Mouse (Mus musculus) gastrocnemius, adult 2 months (tissue): ENCODE results near the gene Hoxd4. TPM values are rescaled to one million over a fixed set of nuclear protein-coding genes. Genes with fewer than 3 reads are reported as not detected.

Source experiments
- DNase-seq: peaks from one replicate; pipeline ENCODE4 v3.0.0; 2022
- H3K27ac ChIP-seq: fragments of 200-600 bp; 2 replicates; pipeline ENCODE4 v1.8.1; 2022; ENCODE audit warnings: mild to moderate bottlenecking
- H3K4me3 ChIP-seq: fragments of 200-600 bp; 2 replicates; pipeline ENCODE4 v1.8.1; 2022; ENCODE audit warnings: mild to moderate bottlenecking, moderate library complexity
- CTCF ChIP-seq: fragments of 200-600 bp; IDR thresholded peaks from 2 replicates; pipeline ENCODE4 v1.8.1; 2022; ENCODE audit warnings: antibody characterized with exemption, mild to moderate bottlenecking, moderate library complexity
- intact Hi-C: fragments of 180-260 bp; cut with DNase I; formaldehyde crosslinking; loops from one replicate; pipeline ENCODE4 v1.15.1; 2025
- total RNA-seq, 2 experiments: library from RNA; stranded (reverse); gene quantifications; 2 replicates each; pipeline ENCODE4 v1.2.3; 2021

Gene Hoxd4
- total RNA-seq, 2 experiments from 2014 or later: 1.4 to 2.0 TPM

DNA sequence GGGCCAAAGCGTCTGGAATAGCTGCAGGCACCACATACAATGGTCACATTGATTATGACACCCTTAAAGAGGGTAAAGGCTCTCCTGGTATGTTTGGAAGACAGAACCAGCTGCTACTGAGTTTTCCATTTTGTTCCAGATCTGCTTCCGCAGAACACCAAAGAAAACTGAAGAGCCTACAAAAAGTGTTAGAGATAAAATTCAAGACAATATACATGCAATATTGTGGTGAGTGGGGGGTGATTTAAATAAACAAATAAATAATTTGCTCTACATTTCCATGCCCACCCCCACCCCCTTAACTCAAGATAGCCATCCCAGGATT, 27.7 kb downstream of the Hoxd4 start:
- intact Hi-C loops: no loop called here
- Histone ChIP-seq H3K4me3 (no peak overlapping the region), H3K27ac (no peak overlapping the region)
- TF ChIP-seq CTCF: no peak
- DNase-seq: no peak

GRCm38 (mm10) chr2:74739869-74740268, 28.1 kb downstream of the Hoxd4 start:
- Histone ChIP-seq H3K27ac (no peak overlapping the region; the same call in 1 of the 2 replicates), H3K4me3 (peak overlapping the region; percentile 68)
- intact Hi-C loops: no loop called here
- no peak for DNase-seq
- TF ChIP-seq CTCF: no peak

DNA sequence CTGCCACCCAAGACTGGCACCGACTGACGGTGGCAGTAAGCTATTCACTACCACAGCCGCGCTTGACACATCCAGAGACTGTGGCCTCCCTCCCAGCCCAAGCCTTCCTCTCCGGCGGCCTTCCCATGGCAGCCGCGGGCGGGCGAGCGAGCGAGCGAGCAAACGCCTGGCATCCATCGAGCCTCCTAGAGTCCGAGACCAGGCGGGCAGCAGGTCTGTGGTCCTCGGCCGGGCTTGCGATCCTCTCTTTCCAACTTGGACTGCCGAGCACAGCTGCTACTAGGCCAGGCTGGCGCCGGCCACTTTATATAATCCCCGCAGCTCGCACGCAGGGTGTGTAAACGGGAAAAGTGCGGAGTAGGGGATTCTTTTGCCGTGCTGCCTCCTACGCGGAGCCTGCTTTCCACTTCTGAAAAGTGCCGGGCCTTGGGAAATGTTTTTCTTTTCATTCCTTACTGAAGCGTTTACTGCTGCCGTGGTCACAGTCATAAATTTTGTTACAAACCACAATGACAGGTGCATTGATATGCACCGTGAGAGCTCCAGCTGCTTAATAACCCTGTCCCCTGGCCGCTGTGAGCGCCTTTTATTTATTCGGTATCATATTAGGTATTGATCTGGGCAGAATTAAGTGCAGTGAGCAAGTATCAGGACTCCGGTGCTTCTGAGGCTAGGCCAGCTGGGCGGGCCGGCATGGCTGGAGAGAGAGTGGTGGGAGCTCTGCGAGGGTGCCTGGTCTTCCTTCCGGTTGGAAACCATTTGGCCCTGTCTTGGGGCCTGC, 28.8 kb downstream of the Hoxd4 start:
- DNase-seq: peak; percentile 56
- Histone ChIP-seq H3K4me3 (peak overlapping the region; percentile 68), H3K27ac (peak overlapping the region; percentile 38; the same call in 1 of the 2 replicates)
- intact Hi-C loops: no loop called here
- TF ChIP-seq CTCF: no peak

DNA sequence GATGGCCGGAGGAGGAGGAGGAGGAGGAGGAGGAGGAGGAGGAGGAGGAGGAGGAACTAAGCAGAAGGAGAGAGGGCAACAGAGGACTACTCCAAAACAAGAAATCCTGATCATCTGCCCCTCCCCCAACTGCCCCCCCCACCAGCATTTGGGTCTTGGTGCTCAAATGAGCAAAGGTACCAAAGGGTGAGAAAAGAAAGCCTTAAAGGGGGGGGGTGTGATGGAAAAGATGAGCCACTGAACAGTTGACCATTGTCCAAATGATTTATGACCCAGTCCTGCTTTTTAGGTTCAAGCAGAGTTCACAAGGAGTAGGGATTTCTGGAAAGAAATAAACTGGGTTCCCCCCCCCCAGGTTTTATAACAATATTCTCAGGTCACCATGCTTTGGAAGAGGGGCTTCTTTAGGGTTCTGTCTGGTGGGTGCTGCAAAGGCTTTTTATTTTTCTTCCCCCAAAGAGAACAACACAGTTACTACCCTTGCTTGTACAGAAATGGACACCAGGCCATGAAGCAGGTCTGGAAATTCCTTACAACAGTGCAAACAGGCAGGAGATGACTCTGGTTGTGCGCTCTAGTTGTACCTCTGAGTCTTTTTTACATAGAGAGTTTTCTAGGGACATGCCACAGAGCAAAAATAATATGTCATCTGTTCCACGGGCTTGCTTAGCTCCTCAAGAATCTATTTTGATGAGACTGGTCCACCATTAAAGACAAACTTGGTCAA, 29.7 kb downstream of the Hoxd4 start:
- TF ChIP-seq CTCF: no peak
- intact Hi-C loops: no loop called here
- no peak for DNase-seq
- Histone ChIP-seq H3K27ac (no peak overlapping the region), H3K4me3 (no peak overlapping the region)

DNA sequence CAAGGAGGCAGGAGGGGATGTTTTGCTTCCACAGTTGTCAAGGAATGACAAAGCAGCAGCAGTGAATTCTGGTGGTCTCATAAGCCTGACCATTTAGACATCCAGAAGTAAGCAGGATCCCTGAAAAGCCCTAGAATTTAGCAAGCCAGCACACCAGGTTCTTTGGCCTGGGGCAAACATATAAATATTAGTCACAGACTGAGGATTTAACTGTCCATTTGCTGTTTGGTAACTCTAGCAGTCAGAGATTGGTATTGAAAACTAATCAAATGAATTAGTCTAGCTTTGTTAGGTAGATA, 30.2 kb downstream of the Hoxd4 start:
- no peak for DNase-seq
- no peak for TF ChIP-seq CTCF
- Histone ChIP-seq H3K4me3 (no peak overlapping the region), H3K27ac (no peak overlapping the region)
- intact Hi-C loops: no loop called here

DNA sequence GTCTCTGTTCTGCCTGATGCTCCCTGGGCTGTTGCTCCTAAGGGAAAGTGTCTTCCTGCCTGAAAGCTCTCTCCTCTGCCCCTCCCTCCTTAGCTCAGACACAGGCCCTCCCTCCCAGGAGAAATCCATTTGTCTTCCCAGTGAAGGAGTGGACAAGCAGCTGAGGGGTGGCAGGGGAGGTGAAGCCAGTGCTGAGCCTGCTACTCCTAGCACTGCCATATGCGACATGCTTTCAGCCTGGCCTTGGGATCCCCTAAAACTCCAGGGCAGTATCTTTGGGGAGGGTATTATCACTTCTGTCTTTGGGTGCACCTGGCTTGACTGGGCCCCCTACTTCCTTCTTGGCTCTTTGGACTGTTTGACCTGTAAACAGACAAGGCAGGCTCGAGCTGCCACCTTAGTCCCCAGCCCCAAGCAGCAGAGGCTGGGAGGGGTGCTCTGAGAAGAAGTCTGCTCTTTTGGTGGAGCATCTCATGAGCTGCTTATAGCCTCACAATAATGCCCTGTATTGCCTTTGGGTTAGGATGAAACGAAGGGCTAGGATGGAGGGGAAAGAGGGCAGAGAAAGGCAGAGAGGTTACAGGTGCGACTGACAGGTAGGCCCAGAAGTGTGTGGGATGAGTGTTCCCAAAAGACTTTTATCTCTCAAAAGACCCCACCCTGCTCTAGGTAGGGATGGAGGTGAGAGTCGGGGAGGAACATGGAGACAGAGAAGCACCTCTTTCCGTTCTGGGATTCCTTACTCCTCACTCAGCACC, 34.0 kb downstream of the Hoxd4 start:
- Histone ChIP-seq H3K27ac (no peak overlapping the region), H3K4me3 (no peak overlapping the region)
- intact Hi-C loops: no loop called here
- TF ChIP-seq CTCF: no peak
- DNase-seq: no peak

DNA sequence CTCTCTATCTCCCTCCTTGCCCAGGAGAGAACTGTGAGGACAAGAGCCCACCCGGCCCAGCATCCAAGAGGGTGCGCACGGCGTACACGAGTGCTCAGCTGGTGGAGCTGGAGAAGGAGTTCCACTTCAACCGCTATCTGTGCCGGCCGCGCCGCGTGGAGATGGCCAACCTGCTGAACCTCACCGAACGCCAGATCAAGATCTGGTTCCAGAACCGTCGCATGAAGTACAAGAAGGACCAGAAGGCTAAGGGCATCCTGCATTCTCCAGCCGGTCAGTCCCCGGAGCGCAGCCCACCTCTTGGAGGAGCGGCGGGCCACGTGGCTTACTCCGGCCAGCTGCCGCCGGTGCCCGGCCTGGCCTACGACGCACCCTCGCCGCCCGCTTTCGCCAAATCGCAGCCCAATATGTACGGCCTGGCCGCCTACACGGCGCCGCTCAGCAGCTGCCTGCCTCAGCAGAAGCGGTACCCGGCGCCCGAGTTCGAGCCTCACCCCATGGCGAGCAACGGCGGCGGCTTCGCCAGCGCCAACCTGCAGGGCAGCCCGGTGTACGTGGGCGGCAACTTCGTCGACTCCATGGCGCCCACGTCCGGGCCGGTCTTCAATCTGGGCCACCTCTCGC, 34.7 kb downstream of the Hoxd4 start:
- intact Hi-C loops: no loop called here
- no peak overlapping the region for H3K27ac ChIP-seq
- TF ChIP-seq CTCF: no peak
- H3K4me3 ChIP-seq: peak overlapping the region; percentile 24; the same call in 1 of the 2 replicates
- DNase-seq: no peak

- no peak for TF ChIP-seq CTCF
- H3K27ac ChIP-seq: no peak overlapping the region
- no peak for DNase-seq
- intact Hi-C loops: no loop called here
- H3K4me3 ChIP-seq: no peak overlapping the region
These were observed 35.3 kb downstream of the Hoxd4 start for GRCm38 (mm10) chr2:74747006-74747405.

DNA sequence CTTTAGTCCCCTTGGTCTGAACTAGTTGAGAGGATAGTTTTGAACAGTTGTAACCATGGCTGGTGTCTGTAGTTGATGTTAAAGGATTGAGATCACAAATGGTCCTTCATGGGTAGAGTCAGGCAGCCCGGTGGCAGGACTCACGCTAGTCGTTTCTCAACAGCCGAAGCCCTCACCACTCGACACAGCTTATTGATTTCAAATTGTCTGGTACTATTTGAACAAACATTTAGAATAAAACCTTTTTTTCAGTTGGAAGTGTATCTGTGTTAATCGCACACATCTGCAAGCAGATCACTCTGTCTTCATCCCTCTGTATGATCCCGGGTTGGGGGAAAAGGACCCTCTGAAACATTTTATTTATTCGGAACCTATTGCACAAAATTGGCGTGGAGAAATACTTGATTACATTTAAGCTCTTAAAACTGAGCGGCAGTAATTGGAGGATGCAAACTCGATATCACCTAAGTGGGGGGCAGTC, 36.0 kb downstream of the Hoxd4 start:
- intact Hi-C loops: no loop called here
- Histone ChIP-seq H3K4me3 (no peak overlapping the region), H3K27ac (no peak overlapping the region)
- no peak for DNase-seq
- TF ChIP-seq CTCF: no peak

- H3K27ac ChIP-seq: no peak overlapping the region
- no peak for DNase-seq
- no peak overlapping the region for H3K4me3 ChIP-seq
- intact Hi-C loops: no loop called here
- TF ChIP-seq CTCF: no peak
These were observed 36.8 kb downstream of the Hoxd4 start for GRCm38 (mm10) chr2:74748436-74748995.

- no peak for TF ChIP-seq CTCF
- peak overlapping the region; percentile 65 for H3K4me3 ChIP-seq
- DNase-seq: peak; percentile 58
- H3K27ac ChIP-seq: no peak overlapping the region; the same call in 1 of the 2 replicates
- intact Hi-C loops: no loop called here
These were observed 37.8 kb downstream of the Hoxd4 start for GRCm38 (mm10) chr2:74749337-74750121.
